Mouse (Mus musculus): ENCODE data around the gene Ovol2.
"Not testable (repeated sequence)": the region's sequence is repeated elsewhere in the genome, so short reads cannot be mapped to it uniquely, and the experiment has no call there.

Gene Ovol2
- long read RNA-seq, experiment 1: 0 reads
- long read RNA-seq, experiment 2: 0 reads

DNA sequence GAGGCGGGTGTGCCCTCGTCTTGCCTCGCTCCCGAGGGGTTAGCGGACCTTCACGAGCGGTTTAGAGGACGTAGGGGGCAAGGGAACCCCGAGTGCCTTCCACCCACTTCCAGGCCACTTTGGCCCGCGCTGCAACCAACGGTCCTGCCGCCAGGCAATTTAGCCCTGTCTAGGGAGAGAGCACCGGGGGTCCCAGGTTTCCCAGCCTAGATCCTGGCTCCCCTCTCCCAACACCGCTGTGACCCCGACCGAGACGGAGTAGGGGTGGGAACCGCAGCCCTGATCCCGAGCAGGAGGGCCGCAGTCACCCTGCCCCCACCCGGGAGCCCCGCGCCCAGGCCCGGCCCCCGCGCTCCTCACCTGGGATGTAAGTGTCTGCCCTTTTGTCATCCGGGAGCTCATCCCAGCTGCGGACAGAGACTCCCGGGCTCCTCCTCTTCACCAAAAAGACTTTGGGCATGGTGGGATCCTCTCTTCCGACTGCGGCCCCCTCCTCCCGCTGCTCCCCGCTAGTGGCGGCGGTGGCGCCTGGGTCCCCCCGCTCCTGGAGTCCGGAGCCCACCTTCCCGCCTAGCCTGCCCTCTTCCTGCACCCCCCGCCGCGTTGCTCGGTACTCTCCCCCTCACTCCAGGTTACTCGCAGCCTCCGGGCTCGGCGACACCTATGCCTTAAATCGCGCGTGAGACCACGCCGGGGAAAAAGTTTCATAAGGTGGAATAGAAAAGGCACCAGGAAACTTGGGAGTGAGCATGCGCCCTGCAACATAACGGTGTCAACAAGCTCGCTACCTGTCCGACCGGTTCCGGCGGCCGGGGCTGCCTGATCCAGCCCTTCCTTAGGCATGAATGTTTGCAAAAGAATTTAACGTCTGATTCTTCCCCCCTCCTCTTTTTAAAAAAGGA is at the start of gene Ovol2:
TSS of gene Ovol2 (minus strand) at position 746 of the 902 bp plus-strand sequence.
- intact Hi-C loops (cut with DNase I): no loop called here

DNA sequence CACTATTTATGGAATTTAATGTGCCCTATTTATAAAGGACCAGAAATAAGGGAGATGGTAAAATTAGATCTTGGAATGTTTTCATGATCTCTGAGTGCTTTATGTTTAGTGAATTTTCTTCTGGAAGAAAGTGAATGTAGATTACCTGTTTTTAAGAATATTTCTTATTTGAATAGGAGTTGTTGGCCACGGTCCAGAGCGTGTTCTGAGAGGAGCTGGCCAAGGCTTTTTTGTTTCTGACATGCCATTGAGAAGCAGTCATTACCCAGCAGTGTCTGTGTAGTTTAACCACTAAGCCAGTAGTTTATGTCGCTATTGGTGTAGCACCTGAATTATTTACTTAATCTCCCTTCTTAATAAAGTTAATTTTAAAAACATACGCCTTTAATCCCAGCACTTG is 49.8 kb upstream of the Ovol2 start:
- intact Hi-C loops (cut with DNase I): no loop called here

DNA sequence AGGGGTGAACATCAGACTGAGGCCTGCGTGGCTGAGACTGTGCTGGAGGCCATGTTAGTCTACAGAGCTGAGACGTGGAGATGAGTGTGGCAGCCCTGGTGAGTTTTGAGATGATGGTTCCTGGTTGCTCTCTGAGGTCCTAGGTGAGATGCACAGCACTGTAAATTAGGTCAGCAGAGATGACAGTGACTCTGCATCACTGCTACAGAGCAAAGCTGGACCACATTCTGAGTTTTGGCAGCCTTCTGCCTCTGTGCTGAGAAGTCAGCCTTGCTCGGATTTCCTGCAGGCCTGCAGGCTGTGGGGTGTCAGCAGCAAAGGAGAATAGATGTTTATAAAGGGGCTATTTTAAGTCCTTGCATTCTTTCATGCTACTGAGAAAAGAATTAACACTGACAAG is 49.3 kb upstream of the Ovol2 start:
- intact Hi-C loops (cut with DNase I): no loop called here

DNA sequence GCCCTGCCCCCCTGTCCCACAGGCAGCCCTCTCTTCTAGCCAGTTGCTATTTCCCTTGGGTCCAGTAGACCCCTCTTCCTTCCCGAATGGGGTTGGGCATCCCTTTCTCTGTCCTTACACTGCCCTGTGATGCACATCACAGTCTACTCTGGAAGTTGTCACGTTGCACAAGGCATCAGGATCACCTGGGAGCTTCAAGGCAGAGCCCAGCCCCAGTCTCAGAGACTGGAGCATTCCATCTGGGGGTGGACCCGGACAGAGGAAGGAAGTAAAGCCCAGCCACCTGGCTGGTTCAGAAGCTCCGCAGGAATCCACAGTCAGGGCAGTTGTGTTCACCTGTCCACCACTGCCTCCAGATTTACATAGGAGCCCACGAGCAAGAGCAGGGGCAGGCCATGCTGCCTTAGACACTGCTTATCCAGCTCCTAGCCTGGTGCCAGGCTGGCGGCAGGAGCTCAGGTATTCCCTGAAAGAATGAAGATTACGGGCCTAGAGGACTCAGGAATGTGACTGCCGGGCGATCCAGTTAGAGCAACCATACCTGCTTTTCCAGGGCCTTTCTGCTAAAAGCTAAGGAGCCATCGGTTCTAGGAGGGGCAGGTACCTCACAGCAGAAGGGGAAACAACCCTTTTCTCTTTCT is 43.2 kb upstream of the Ovol2 start:
- intact Hi-C loops (cut with DNase I): no loop called here

DNA sequence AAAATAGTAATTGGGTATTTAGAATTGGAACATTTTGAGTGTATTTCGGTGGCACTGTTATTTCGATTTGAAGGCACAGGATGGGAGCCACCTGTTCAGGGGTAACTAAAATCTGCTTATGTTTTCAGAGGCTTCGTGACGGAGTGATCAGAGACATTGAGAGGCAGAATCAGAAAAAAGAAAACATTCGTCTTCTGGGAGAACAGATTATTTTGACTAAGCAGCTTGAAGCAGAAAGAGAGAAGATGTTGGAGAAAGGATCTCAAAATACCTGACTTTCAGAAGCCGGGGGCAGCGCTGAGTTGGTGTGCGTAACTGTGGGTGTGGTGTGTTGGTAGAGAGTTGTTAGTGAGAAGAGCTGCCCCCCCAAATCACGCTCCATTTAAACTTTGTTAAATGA is 41.1 kb upstream of the Ovol2 start:
- intact Hi-C loops (cut with DNase I): no loop called here

DNA sequence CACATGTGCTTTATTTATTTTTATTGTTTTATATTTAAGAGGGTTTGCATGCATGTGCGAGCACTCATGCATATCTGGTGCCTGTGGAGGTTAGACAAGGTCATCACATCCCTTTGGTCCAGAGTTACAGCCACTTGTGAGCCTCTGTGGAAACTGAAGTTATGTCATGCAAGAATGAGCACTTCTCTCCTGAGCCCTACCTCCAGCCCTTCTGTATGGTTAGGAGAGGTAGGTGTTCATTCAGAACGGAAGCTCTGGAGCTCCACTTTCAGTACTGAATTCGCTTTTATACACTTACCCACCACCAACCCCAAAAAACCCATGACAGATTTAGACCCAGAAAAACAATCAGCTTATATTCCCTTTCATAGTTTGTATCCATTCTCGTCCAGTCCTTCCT is 39.6 kb upstream of the Ovol2 start:
- intact Hi-C loops (cut with DNase I): no loop called here

DNA sequence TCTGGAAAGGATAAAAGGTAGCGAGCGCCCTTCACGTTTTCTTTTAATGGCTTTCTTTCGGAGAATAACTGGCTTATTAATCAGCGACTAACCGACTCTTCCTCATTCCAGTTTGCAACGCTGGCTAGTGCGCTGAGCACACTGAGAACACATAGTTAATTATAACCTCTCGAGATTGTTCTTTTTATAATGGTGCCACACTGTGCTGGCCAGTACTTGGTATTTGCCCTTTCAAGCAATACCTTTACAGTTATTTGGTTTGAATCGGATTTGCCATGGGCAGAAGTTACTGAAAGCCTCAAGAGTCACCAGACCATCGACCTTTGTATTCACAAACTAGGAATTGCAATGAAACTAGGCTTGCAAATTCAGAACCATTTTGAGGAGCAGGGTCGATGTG is 37.6 kb upstream of the Ovol2 start:
- intact Hi-C loops (cut with DNase I): no loop called here

DNA sequence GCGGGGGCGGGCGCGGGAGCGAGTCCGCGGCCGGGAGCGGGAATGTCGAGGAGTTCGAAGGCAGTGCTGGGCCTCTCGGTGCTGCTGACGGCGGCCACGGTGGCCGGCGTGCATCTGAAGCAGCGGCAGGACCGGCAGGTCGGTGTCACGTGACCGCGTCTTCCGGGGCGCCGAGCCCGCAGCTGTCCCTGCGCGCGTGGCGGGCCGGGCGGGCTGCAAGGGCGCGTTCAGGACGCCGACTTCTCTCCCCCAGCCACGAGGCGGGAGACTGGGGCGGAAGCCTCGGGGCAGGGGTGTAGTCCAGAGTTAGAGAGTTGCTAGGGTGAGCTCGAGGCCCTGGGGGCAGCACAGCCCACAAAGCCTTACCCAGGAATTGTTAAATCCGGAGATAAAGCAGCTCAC is 37.1 kb upstream of the Ovol2 start:
- intact Hi-C loops (cut with DNase I): no loop called here

DNA sequence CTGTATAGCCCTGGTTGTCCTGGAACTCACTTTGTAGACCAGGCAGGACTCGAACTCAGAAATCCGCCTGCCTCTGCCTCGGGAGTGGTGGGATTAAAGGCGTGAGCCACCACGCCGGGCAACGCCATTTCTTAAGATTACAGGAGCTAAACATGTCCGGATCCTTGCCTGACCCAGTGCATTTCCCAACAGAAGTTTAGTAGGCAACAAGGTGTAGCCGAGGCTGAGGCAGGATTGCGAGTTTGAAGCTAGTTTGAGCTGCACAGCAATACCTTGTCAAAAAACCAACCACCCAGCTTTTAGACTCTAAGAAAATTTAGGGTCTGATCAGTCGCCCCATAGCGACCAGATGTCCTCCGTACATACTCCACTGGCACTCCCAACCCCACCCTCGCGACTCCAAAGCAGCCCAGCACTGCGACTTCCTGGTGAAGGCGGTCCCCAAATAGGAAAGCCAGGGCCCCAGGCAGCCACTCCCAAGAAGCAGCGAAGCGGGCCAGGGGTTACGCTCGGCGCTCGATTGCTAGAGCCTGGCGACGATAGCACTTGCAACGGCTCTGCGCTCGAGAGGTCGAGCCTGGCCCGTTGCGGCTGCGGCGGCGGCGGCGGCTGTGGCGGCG is 36.6 kb upstream of the Ovol2 start, which contains the start of the genes Kat14 and Pet117:
TSS of gene Kat14 (plus strand) at position 584 of the 620 bp plus-strand sequence.
TSS of gene Pet117 (plus strand) at position 597 of the 620 bp plus-strand sequence.
- intact Hi-C loops (cut with DNase I): no loop called here

DNA sequence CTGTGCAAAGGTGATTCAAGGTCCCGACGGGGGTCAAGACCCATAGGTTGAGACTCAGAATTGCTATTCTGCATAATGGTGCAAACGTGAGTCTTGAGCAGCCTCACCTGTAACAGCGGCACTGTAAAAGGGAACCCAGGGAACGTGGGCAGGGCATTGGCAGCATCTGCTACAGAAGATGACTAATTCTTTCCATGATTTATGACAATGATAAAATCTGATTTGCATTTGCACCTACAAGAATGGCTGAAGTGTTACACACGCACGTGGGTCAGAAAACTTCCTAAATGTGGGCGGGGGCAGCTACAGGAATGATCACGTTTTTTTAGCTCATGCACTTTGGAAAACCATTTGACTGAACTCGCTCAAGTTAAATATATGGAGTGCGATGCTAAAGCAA is 20.9 kb upstream of the Ovol2 start:
- intact Hi-C loops (cut with DNase I): loop anchor here (5.0 kb wide), 1 partner anchor 99 kb away; no protein-coding TSS in a partner anchor

DNA sequence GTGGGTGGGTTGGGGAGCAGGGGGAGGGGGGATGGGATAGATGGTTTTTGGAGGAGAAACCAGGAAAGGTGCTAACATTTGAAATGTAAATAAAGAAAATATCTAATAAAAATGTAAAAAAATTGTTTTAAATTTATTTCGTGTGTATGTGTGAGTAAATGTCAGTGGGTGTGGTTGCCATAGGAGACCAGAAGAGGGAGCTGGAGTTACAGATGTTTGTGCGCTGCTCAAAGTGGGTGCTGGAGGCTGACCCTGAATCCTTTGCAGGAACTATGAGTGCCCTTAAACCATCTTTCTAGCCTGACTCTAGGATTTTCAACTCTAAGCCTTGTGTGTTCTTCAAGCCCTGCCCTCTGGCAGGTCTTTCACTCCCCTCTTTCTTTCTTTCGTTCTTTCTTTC is 16.6 kb upstream of the Ovol2 start:
- intact Hi-C loops (cut with DNase I): no loop called here

DNA sequence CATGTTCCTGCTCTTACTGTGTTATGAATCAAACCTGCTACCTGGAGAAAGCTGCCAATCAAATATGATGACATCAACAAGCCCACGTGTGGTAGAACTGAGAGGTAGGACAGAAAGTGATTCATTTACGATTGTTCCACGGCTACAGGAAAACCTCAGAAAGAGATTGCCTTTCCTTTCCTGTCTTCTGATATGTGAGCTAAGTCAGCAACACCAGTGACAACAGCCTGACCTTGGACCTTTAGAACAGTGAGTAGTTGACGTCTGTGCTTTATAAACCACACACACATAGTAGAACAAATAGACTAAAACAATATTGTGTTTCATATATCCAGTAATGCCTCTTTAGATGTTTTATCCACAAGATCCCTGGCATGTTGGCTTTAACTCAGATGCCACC is 11.2 kb upstream of the Ovol2 start:
- intact Hi-C loops (cut with DNase I): no loop called here

DNA sequence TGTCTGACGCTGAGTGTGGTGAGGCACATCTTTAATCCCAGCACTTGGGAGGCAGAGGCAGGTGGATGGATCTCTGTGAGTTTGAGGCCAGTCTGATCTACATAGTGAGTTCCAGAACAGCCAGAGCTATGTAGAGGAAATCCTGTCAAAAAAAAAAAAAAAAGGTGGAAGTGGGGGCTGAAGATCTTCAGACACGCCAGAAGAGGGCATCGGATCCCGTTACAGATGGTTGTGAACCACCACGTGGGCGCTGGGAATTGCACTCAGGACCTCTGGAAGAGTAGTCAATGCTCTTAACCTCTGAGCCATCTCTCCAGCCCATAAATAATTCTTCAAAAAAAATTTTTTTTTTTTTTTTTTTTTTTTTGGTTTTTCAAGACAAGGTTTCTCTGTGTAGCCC is 6.2 kb upstream of the Ovol2 start:
- intact Hi-C loops (cut with DNase I): not testable (repeated sequence)

DNA sequence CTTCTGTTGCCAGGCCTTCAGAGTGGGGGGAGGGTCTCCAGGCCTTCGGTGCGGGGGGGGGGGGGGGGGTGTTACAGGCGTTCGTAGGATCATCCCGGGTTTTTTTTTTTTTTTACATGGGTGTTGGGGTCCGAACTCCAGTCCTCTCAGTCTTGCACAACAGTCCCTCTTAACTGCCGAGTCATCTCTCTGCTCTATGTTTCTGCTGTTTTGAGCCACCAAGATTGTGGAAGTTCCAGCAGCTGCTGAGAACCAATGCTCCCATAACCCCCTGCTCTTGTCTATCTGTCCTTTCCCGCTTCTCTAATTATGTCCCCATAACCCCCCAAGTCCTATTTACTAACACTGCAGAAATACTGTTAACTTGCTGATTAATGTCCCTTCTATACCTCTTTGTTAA is 5.8 kb upstream of the Ovol2 start:
- intact Hi-C loops (cut with DNase I): no loop called here

DNA sequence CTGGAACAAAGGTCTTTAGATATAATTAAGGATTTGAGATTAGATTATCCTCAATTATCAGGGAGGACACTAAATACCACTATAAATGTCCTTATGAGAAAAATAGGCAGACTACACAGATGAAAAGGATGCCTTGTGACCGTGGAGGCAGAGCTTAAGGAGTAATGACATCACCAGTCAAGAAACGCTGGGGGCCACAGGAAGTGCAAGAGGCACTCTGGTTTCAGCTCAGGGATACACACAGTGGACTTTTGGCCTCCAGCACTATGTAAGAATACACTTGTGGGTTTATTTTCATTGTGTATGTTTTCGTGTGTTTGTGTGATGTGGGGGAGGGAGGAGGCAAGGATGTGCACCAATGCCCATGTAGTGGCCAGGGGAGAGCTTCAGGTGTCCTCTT is 5.3 kb upstream of the Ovol2 start:
- intact Hi-C loops (cut with DNase I): no loop called here

DNA sequence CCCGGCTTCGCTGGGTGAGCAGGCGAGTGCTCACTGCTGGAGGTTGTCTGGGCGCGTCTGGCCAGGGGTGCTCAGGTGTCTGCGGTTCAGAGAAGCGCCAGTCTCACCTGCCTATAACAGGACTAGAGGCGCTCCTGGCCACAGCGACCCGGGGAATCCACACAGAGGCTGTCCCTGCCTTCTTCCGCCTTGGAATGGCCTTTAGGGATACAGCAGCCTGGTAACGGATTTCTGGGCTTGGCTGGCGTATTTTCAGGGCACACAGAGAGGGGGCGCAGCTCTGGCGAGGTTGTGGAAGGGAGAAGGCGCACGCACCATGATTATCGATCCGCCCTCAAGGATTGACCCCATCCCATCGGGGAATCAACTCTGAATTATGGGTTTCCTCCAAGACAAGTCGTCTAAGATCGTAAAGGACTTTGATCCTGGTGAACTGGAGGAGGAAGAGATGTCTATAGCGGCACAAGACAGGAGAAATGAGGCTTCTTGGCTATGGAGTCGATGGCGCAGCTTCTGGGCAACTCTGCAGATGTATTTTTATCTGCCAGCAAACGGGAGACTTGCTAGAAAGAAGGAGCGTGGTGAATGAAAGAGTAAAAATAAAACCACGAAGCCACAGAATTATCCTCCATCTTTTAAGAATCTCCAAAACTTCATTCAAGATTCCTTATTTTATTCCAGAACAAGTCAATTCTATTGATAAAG is 1.3 kb upstream of the Ovol2 start:
- intact Hi-C loops (cut with DNase I): no loop called here

DNA sequence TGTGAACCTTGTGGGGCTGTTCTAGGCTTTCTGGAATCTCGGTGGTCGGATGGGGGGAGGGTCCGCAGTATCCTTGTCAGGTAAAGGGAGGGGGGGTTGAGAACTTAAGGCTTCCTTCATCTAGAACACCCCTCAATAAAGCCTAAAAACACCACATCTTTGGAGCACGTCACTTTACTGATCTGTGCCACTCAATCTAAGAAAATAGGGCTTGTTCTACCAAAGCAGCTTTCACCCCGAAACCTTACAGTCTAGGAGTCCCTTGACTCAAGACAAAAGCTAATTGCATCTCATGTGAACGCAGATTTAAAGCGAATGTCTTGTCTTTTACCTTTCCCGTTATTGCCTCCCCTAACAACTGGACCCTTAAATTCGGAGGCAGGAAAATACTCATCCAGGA is 540 bp upstream of the Ovol2 start:
- intact Hi-C loops (cut with DNase I): no loop called here

DNA sequence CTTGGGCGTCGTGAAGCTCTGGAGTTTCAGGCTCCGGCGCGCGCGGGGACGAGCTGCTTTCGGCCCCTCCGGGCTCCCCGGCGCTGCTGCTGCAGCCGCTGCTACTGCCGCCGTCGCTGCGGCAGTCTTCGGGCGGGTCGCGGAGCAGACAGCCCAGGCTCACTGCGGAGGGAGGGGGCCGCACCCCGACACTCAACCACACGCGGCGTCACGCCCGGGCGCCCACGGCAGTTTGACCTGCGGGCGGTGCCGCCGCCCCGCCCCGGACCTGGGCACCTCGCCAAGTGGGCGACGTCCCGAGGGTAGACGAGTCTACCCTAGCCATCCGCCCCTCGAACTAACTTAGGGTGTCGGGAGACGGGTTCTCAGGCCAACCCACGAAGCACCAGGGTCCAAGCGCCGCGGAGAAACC is 980 bp downstream of the Ovol2 start:
- intact Hi-C loops (cut with DNase I): no loop called here

DNA sequence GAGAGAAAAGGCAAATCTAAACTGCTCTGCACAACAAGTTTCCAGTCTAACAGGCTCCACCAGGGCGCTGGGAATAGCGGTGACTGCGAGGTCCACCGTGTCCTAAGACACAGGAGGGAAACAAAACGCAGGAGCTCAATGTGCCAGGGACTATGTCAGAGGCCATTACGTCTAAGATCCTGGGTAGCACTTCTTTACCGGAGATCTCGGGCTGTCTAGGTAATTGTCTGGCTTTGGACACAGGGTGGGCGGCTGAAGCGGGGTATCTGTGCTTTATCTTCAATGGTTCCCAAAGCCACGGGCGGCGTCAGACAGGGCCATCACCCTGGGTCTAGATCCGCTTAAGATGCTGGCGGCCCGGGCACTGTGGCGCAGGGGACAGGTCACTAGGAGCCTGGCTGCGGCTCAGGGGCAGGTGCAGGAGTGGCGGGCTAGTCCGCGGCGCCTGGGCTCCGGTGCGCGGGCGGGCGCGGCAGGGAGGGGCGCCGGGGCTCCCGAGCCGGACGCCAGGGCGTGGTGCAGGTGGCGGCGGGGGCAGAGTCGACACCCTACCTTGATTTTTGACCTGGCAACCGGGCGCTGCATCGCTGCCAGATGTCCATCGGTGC is 1.5 kb downstream of the Ovol2 start:
- intact Hi-C loops (cut with DNase I): no loop called here

DNA sequence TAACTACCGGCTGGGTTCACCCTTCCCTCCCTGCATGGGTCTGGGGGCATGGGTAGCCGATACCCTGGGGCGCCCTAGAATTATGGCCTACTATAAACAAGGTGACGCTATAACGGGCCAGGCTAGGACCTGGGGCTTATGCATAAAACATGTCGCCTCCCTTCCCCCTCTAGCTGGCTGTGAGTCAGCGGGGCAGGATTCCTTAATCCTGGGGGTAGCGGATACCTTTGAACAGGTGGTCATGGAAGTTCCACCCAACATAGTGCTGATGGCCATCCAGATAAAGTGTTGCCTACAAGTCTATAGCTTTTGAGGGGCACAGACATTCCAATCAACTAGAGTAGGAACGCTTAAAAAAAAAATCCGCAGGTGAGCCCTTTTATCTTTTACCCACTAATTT is 2.0 kb downstream of the Ovol2 start:
- intact Hi-C loops (cut with DNase I): no loop called here

DNA sequence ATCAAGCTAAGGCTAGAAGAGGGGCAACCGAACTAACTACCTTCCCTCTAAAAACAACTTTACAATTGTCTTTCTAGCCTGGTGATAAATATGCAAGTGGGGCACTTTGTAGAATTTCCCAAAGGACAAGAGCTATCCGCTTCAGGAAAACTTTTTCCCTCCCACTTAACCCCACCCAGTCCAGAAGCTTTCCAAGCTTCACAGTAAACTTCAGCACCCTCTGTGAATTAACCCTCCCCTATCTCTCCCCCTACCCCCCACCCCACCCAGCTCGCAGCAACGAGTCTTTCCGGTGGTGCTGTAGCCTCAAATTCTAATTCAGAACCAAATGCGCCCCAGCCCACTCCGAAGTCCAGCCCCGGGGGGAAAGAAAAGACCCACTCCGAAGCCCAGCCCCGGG is 2.5 kb downstream of the Ovol2 start:
- intact Hi-C loops (cut with DNase I): no loop called here

All from adrenal gland (tissue).